Mouse (Mus musculus): Measurements from ENCODE around the gene Gstz1.
"Not testable (repeated sequence)": the region's sequence is repeated elsewhere in the genome, so short reads cannot be mapped to it uniquely, and the experiment has no call there.

Gene Gstz1

GRCm38 (mm10) chr12:87158099-87158498 lies 11.1 kb downstream of the Gstz1 start:
- DNase-seq (ENCODE audit: low spot score in 2 of 2): no peak

- no peak for DNase-seq (ENCODE audit: low spot score in 2 of 2)
Observed at GRCm38 (mm10) chr12:87160310-87160709, 13.3 kb downstream of the Gstz1 start.

GRCm38 (mm10) chr12:87160815-87161214 lies 13.8 kb downstream of the Gstz1 start:
- no peak for DNase-seq (ENCODE audit: low spot score in 2 of 2)

- no peak for DNase-seq (ENCODE audit: low spot score in 2 of 2)
Observed at GRCm38 (mm10) chr12:87175194-87175946, 28.4 kb downstream of the Gstz1 start.

GRCm38 (mm10) chr12:87177631-87178030 lies 30.7 kb downstream of the Gstz1 start:
- DNase-seq (ENCODE audit: low spot score in 2 of 2): no peak

- no peak for DNase-seq (ENCODE audit: low spot score in 2 of 2)
Observed at GRCm38 (mm10) chr12:87193008-87193407, 46.0 kb downstream of the Gstz1 start.

- DNase-seq (ENCODE audit: low spot score in 2 of 2): no peak
Observed at GRCm38 (mm10) chr12:87195069-87195468, 48.1 kb downstream of the Gstz1 start.

GRCm38 (mm10) chr12:87196310-87196709 lies 49.3 kb downstream of the Gstz1 start:
- DNase-seq (ENCODE audit: low spot score in 2 of 2): no peak

GRCm38 (mm10) chr12:87198792-87199191 lies 51.8 kb downstream of the Gstz1 start:
- DNase-seq (ENCODE audit: low spot score in 2 of 2): no peak

GRCm38 (mm10) chr12:87199206-87199972 lies 52.4 kb downstream of the Gstz1 start, which contains the start of gene Samd15:
Samd15 (plus strand) TSS chr12:87199723.
- peak in 1 of 2 experiments; percentile 36 for DNase-seq (ENCODE audit: low spot score in 2 of 2)

GRCm38 (mm10) chr12:87199973-87200586 lies 53.1 kb downstream of the Gstz1 start, which contains the start of gene Tmed8:
Tmed8 (minus strand) TSS chr12:87200454.
- DNase-seq (ENCODE audit: low spot score in 2 of 2): peak; percentile 23 to 77

GRCm38 (mm10) chr12:87201694-87202093 lies 54.7 kb downstream of the Gstz1 start:
- DNase-seq (ENCODE audit: low spot score in 2 of 2): no peak

- DNase-seq (ENCODE audit: low spot score in 2 of 2): not testable (repeated sequence)
Observed at GRCm38 (mm10) chr12:87205789-87206188, 58.8 kb downstream of the Gstz1 start.

GRCm38 (mm10) chr12:87212844-87213606 lies 66.1 kb downstream of the Gstz1 start:
- DNase-seq (ENCODE audit: low spot score in 2 of 2): no peak

Measured in left cerebral cortex, adult 9 months (tissue).